Mouse (Mus musculus) ES-E14 (cell line): ENCODE results near the gene Cebpz. TPM values are rescaled to one million over a fixed set of nuclear protein-coding genes. Genes with fewer than 3 reads are reported as not detected.

Experiments
- DNase-seq: peaks from one replicate; pipeline ENCODE4 v3.0.0-alpha.2; 2013; ENCODE audit warnings: low read depth, low spot score
- H3K27ac ChIP-seq: 2 replicates; pipeline ENCODE4 v1.5.1; 2012; ENCODE audit warnings: low read depth, mild to moderate bottlenecking, low read length, moderate library complexity, mixed read lengths; ENCODE audit not compliant: poor library complexity, insufficient read depth, severe bottlenecking
- H3K36me3 ChIP-seq: 2 replicates; pipeline ENCODE4 v1.6.1; 2012; ENCODE audit warnings: mild to moderate bottlenecking, low read length, moderate library complexity, mixed read lengths; ENCODE audit not compliant: control insufficient read depth, poor library complexity, insufficient read depth, severe bottlenecking
- H3K4me1 ChIP-seq, 2 experiments: fragments of 150-350 bp in 1 of 2; sonication (generic) in 1 of 2; 2 replicates each; pipeline ENCODE4 v1.6.1; 2012; ENCODE audit warnings: low read length in 2 of 2, mild to moderate bottlenecking in 1 of 2, mixed read lengths in 1 of 2; ENCODE audit not compliant: control insufficient read depth in 2 of 2, insufficient read depth in 2 of 2, poor library complexity in 1 of 2
- H3K4me3 ChIP-seq, 2 experiments: fragments of 150-350 bp in 1 of 2; sonication (generic) in 1 of 2; 2 replicates each; pipeline ENCODE4 v1.5.1; 2012; ENCODE audit warnings: low read length in 2 of 2, low read depth in 1 of 2, mild to moderate bottlenecking in 1 of 2, mixed read lengths in 1 of 2; ENCODE audit not compliant: insufficient read depth in 1 of 2, poor library complexity in 1 of 2, severe bottlenecking in 1 of 2
- H3K9ac ChIP-seq: 2 replicates; pipeline ENCODE4 v1.6.1; 2012; ENCODE audit warnings: low read depth, mild to moderate bottlenecking, low read length, mixed read lengths; ENCODE audit not compliant: poor library complexity, insufficient read depth, severe bottlenecking
- H3K9me3 ChIP-seq: fragments of 150-350 bp; sonication (generic); 2 replicates; pipeline ENCODE4 v1.6.1; 2012; ENCODE audit warnings: low read depth, mild to moderate bottlenecking, low read length; ENCODE audit not compliant: control insufficient read depth, insufficient read depth
- CHD2 ChIP-seq: IDR thresholded peaks from 2 replicates; pipeline ENCODE4 v1.6.1; 2014; ENCODE audit warnings: mild to moderate bottlenecking, low read depth, low read length, inconsistent platforms
- HCFC1 ChIP-seq: IDR thresholded peaks from 2 replicates; pipeline ENCODE4 v1.6.1; 2012; ENCODE audit warnings: low read length, inconsistent platforms, borderline replicate concordance; ENCODE audit not compliant: insufficient read depth
- MAFK ChIP-seq: IDR thresholded peaks from 2 replicates; pipeline ENCODE4 v1.6.1; 2014; ENCODE audit warnings: mild to moderate bottlenecking, low read depth, low read length, inconsistent platforms; ENCODE audit not compliant: insufficient read depth
- ZC3H11A ChIP-seq: IDR thresholded peaks from 2 replicates; pipeline ENCODE4 v1.6.1; 2012; ENCODE audit warnings: low read depth, mild to moderate bottlenecking, inconsistent platforms, low read length, borderline replicate concordance
- ZNF384 ChIP-seq: IDR thresholded peaks from 2 replicates; pipeline ENCODE4 v1.6.1; 2012; ENCODE audit warnings: low read depth, low read length, inconsistent platforms
- in situ Hi-C, 2 experiments: fragments of 600-800 bp; cut with MboI; formaldehyde crosslinking; loops; one replicate each; pipeline ENCODE4 v1.15.1; 2025; ENCODE audit warnings: low sequenced_read_pairs in 2 of 2, inconsistent platforms in 1 of 2; ENCODE audit not compliant: unreplicated experiment in 2 of 2
- total RNA-seq: library from RNA; depleted of rRNA; stranded (reverse); fragments of 300-350 nt; gene quantifications from 2 replicates; pipeline ENCODE4 v1.2.3, GENCODE M21; 2012

The Cebpz gene
- total RNA-seq, 1 experiment = 68.4 TPM

GRCm38 (mm10) chr17:78966092-78966883, 29.4 kb upstream of the Cebpz start:
- no peak for DNase-seq
- Histone ChIP-seq H3K4me3 (no peak overlapping the region), H3K9me3 (no peaks in the 10 kb centered on the region), H3K36me3 (peaks cover 2% of the 10 kb centered on the region; the same call in 1 of the 2 replicates), H3K9ac (no peak overlapping the region), H3K27ac (no peak overlapping the region), H3K4me1 (no peaks in the 10 kb centered on the region)
- TF ChIP-seq HCFC1 (no peak), MAFK (no peak), ZC3H11A (no peak), ZNF384 (no peak), CHD2 (no peak)
- in situ Hi-C loops = no loop called here

- Histone ChIP-seq H3K36me3 (no peaks in the 10 kb centered on the region), H3K4me3 (no peak overlapping the region), H3K4me1 (no peaks in the 10 kb centered on the region), H3K9me3 (no peaks in the 10 kb centered on the region), H3K27ac (no peak overlapping the region), H3K9ac (no peak overlapping the region)
- no peak for DNase-seq
- in situ Hi-C loops = no loop called here
- TF ChIP-seq ZNF384 (no peak), ZC3H11A (no peak), MAFK (no peak), CHD2 (no peak), HCFC1 (no peak)
These were observed 27.5 kb upstream of the Cebpz start for GRCm38 (mm10) chr17:78964387-78964786.

- Histone ChIP-seq H3K9me3 (no peaks in the 10 kb centered on the region), H3K27ac (no peak overlapping the region), H3K4me3 (no peak overlapping the region), H3K36me3 (no peaks in the 10 kb centered on the region), H3K9ac (no peak overlapping the region), H3K4me1 (no peaks in the 10 kb centered on the region)
- TF ChIP-seq CHD2 = no peak
- in situ Hi-C loops = no loop called here
- DNase-seq = no peak
These were observed 22.6 kb upstream of the Cebpz start for GRCm38 (mm10) chr17:78959473-78959872.

GRCm38 (mm10) chr17:78953240-78953639, 16.4 kb upstream of the Cebpz start:
- peaks cover 2% of the 10 kb centered on the region; the same call in 1 of the 2 replicates for H3K36me3 ChIP-seq
- H3K4me1 ChIP-seq = no peaks in the 10 kb centered on the region
- H3K9me3 ChIP-seq = no peaks in the 10 kb centered on the region
- H3K4me3 ChIP-seq = no peak overlapping the region
- DNase-seq = no peak
- no peak for TF ChIP-seq MAFK
- TF ChIP-seq ZNF384 = no peak
- no peak for TF ChIP-seq HCFC1
- H3K9ac ChIP-seq = no peak overlapping the region
- H3K27ac ChIP-seq = no peak overlapping the region
- in situ Hi-C loops = no loop called here

GRCm38 (mm10) chr17:78952070-78952469, 15.2 kb upstream of the Cebpz start:
- H3K4me1 ChIP-seq = no peaks in the 10 kb centered on the region
- no peak for DNase-seq
- TF ChIP-seq MAFK = no peak
- TF ChIP-seq ZC3H11A = no peak
- TF ChIP-seq ZNF384 = no peak
- TF ChIP-seq HCFC1 = no peak
- TF ChIP-seq CHD2 = no peak
- H3K9me3 ChIP-seq = no peaks in the 10 kb centered on the region
- no peak overlapping the region for H3K4me3 ChIP-seq
- peaks cover 2% of the 10 kb centered on the region; the same call in 1 of the 2 replicates for H3K36me3 ChIP-seq
- no peak overlapping the region for H3K27ac ChIP-seq
- in situ Hi-C loops = no loop called here
- no peak overlapping the region for H3K9ac ChIP-seq
